Mouse (Mus musculus) T-helper 1 cell (primary cell): ENCODE results near the gene Cntnap5b.
"Not testable (repeated sequence)": the region's sequence is repeated elsewhere in the genome, so short reads cannot be mapped to it uniquely, and the experiment has no call there.

Experiments
- in situ Hi-C: fragments of 300-600 bp; cut with MboI, MseI; formaldehyde crosslinking; loops from one replicate; pipeline ENCODE4 v1.15.1; 2025; ENCODE audit warnings: high pct_unique_total_duplicates

The Cntnap5b gene

GRCm38 (mm10) chr1:99772614-99773013, at the start of gene Cntnap5b:
TSS of gene Cntnap5b (plus strand) at chr1:99772765.
- in situ Hi-C loops, result no loop called here

GRCm38 (mm10) chr1:99759996-99760395, 12.6 kb upstream of the Cntnap5b start:
- in situ Hi-C loops, result no loop called here

- in situ Hi-C loops, result no loop called here
Measured at GRCm38 (mm10) chr1:99772183-99772582, 382 bp upstream of the Cntnap5b start.

- in situ Hi-C loops, result no loop called here
Measured at GRCm38 (mm10) chr1:99774144-99774543, 1.6 kb downstream of the Cntnap5b start.

GRCm38 (mm10) chr1:99813334-99814110, 41.0 kb downstream of the Cntnap5b start:
- in situ Hi-C loops, result no loop called here

GRCm38 (mm10) chr1:99872344-99872743, 99.8 kb downstream of the Cntnap5b start:
- in situ Hi-C loops, result no loop called here

- in situ Hi-C loops, result no loop called here
Measured at GRCm38 (mm10) chr1:99907774-99908173, 135.2 kb downstream of the Cntnap5b start.

GRCm38 (mm10) chr1:99943515-99943914, 170.9 kb downstream of the Cntnap5b start:
- in situ Hi-C loops, result no loop called here

GRCm38 (mm10) chr1:99959428-99959987, 186.9 kb downstream of the Cntnap5b start:
- in situ Hi-C loops, result no loop called here

GRCm38 (mm10) chr1:99967300-99968089, 194.9 kb downstream of the Cntnap5b start:
- in situ Hi-C loops, result no loop called here

GRCm38 (mm10) chr1:99970184-99971086, 197.9 kb downstream of the Cntnap5b start:
- in situ Hi-C loops, result no loop called here

- in situ Hi-C loops, result not testable (repeated sequence)
Measured at GRCm38 (mm10) chr1:100001226-100001625, 228.7 kb downstream of the Cntnap5b start.

- in situ Hi-C loops, result no loop called here
Measured at GRCm38 (mm10) chr1:100006021-100006745, 233.6 kb downstream of the Cntnap5b start.

GRCm38 (mm10) chr1:100041808-100042207, 269.2 kb downstream of the Cntnap5b start:
- in situ Hi-C loops, result no loop called here

GRCm38 (mm10) chr1:100079812-100080211, 307.2 kb downstream of the Cntnap5b start:
- in situ Hi-C loops, result no loop called here

GRCm38 (mm10) chr1:100100516-100100915, 328.0 kb downstream of the Cntnap5b start:
- in situ Hi-C loops, result no loop called here

- in situ Hi-C loops, result no loop called here
Measured at GRCm38 (mm10) chr1:100101017-100101416, 328.5 kb downstream of the Cntnap5b start.

GRCm38 (mm10) chr1:100104343-100104742, 331.8 kb downstream of the Cntnap5b start:
- in situ Hi-C loops, result no loop called here

GRCm38 (mm10) chr1:100122410-100122935, 349.9 kb downstream of the Cntnap5b start:
- in situ Hi-C loops, result no loop called here

- in situ Hi-C loops, result no loop called here
Measured at GRCm38 (mm10) chr1:100163588-100164357, 391.2 kb downstream of the Cntnap5b start.
